Mouse (Mus musculus) testis, adult 2 months (tissue): Measurements from ENCODE around the gene Appl1.

Experiments
- CTCF ChIP-seq: fragments of 200-500 bp; IDR thresholded peaks from 2 replicates; pipeline ENCODE4 v1.5.1; 2012; ENCODE audit warnings: low read depth, mild to moderate bottlenecking, inconsistent platforms, low read length, moderate library complexity; ENCODE audit not compliant: control insufficient read depth, insufficient read depth, insufficient replicate concordance
- POLR2A ChIP-seq: fragments of 200-500 bp; IDR thresholded peaks from 2 replicates; pipeline ENCODE4 v1.6.1; 2012; ENCODE audit warnings: low read depth, mild to moderate bottlenecking, inconsistent platforms, low read length, moderate library complexity; ENCODE audit not compliant: control insufficient read depth

GRCm38 (mm10) chr14:26969856-26970407, 1.1 kb downstream of the Appl1 start:
- TF ChIP-seq CTCF: no peak
- TF ChIP-seq POLR2A: no peak
